Mouse (Mus musculus) retina, embryonic 14.5 days (tissue): ENCODE data around the gene Ubac2.
"Not testable (repeated sequence)": the region's sequence is repeated elsewhere in the genome, so short reads cannot be mapped to it uniquely, and the experiment has no call there.

Source experiments
- DNase-seq: peaks from one replicate; pipeline ENCODE4 v3.0.0-alpha.2; 2015; ENCODE audit warnings: low spot score

Ubac2 gene

DNA sequence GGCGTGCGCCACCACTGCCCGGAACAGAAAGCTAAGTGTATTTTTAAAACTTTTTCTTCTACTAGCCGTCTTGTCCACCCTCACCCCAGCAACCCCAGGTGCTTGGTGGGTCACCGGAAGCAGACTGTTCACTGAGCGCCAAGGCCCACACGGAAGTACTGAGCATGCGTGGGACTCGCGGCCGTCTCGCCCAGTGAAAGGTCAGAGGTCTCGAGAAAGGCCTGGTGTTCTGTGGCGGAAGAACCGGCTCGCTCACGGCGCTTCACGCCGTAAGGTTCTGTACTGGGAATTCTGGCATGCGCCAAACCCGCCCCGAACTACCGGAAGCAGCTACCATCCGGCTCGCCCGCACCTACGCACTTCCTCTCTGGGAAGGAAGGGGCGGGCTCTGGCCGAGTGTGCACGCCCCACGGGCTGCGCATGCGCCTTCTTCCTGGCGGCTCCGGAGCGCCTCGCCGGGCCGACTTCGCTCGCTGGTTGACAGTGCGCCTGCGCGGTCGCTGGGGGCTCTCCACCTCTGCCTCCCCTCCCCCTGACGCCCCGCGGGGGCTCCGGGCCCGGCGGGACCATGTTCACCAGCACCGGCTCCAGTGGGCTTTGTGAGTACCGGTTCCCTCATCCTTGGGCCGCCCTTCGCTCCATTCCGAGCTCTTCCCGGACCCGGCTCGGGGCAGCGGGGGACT lies at the start of gene Ubac2:
Gene Ubac2, plus strand, starts transcription at position 445 of the 683 bp plus-strand sequence.
- DNase-seq: peak; percentile 99

DNA sequence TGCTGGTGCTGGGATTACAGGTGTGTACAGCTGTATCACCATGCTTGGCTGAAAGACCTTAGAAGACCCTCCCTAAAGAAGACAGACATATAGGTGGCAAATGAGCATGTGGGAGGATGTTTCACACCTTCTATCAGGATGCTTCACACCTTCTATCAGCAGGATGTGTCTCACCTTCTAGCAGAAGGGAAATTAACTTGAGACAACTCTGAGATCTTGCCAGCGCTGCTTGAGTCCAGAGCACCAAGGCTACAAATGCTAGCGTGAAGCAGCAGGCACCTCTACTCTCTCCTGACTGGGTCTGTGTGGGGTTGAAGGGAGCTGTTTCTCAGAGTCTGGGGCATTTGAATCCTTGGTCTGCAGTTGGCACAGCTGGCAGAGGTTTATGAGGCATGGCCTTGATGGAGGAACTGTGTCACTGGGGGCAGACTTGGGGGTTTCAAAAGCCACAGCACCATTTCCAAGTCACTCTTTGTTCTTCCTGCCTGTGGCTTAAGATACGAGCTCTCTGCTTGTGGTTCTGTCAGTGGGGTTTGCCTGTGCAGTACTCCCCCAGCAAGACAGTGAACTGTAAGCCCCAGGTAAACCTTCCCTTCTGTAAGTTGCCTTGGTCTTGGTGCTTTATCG lies 48.5 kb upstream of the Ubac2 start:
- DNase-seq: no peak

DNA sequence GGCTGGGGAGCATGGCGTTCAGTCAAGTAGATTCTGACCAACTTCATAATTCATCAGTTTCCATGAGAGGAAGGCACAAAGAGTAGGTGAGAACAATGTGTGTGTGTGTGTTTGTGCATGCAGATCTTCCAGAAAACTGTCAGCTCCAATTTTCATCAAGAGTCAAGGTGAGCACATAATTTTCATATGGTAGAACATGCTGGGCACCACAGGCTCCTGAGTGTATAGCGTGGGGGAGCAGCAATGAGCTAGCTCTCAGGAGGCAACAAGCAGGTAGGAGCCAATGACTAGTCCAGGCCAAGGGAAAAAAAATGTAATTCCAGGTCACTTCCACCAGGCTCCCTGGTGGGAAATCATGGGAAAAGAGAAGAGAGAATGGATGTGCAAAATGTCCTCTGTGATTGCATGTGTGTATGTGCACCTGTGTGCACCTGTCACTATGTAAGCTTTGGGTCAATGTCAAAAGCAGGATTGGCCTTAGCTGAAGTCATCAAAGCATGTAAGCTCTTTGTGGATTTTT lies 45.4 kb upstream of the Ubac2 start:
- no peak for DNase-seq

DNA sequence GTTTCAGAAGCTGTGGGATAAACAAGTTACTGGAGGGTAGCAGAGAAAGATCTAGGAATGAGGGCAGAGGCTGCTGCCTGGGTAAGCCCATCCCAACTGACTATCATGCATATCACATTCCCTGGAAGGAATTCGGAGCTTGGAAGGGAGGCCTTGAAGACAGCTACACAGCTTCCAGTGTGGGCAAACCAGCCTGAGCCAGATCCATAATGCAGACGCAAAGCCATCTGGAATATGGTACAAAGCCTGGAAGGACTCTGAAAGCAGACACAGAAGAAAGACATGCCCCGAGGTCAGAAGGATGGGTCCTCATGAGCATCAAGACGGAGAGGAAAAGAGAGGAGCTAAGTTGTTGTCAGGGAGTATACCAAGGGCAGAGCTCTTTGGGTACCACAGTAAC lies 40.3 kb upstream of the Ubac2 start:
- no peak for DNase-seq

DNA sequence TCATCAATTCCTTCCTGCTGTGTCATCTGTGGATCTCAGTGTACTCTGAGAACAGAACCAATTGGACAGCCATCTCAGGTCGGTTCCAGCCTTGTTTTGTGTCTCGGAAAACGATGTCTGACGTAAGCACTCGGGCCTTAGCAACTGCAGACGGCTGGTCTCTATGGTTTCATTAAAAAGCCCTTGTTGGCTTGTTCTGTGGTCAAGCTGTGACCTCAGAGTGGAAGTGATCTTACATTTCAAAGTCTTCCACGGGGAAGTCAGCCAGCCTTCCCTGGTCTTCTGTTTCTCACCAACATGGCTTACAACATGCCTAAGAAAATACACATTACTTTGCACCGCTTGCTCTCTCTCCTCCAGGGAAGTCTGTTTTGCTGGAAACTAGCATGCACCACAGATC lies 38.2 kb upstream of the Ubac2 start:
- no peak for DNase-seq

DNA sequence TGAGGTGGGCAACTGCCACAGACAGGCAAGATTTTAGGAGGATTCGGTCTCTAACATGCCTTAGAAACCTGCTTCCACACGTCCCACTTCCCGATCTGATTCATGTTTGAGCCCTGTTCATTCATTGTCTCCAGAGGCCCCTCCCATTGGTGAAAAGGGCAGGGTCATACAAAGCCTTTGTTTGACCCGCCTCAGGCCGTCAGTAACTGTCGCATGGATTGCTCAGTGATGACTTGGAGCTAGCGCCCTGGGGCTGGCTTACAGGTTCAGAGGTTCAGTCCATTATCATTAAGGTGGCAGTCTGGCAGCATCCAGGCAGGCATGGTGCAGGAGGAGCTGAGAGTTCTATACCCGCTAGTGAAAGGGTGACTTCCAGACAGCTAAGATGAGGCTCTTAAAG lies 33.9 kb upstream of the Ubac2 start:
- DNase-seq: peak; percentile 36

DNA sequence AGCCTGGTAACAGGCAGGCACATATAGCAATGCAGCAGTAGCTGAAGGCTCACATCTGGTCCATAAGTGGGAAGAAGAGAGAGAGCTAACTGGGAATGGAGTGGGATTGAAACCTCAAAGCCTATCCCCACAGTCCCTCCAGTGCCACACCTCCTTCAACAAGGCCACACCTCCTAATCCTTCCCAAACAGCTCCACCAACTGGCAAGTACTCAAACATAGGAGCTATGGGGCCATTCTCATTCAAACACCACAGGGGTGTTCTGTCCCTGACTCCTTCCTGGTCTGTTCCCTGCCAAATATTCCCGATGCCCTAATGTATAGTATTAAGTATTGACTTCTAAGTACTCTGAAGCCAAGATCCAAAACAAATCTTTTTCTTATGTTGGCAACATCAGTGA lies 27.2 kb upstream of the Ubac2 start:
- DNase-seq: no peak

DNA sequence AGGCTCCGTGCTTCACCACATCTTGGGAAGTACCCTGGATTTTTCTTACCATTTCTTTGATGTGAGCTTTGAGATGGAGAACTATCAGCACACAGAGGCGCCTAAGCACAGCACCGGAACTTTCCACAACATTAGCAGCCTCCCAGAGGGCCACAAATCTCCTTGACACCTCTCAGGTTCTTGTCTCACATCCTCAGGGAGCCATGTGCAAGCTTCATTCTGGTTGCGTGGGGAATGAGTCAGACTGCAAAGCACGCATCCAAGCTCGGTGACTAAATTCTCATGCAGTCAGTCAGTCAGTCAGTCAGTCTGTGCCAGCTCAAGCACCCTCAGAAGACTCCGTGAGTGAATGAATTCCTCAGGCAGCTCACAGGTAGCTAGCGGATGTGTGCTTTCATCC lies 25.9 kb upstream of the Ubac2 start:
- no peak for DNase-seq

DNA sequence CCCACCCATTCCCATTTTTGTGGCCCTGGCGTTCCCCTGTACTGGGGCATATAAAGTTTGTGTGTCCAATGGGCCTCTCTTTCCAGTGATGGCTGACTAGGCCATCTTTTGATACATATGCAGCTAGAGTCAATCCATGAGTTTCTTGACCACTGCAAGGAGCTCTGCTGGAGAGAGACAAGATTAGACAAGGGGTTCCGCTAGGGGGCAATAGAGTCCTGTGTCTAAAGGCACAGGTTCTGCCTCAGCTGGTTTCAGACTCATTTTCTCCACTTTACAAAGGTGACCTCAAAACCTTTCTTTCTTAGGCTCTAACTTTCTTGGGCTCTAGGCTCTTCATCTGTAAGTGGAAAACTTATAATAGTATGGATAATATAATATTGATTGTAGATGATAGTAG lies 13.3 kb upstream of the Ubac2 start:
- DNase-seq: peak; percentile 90

DNA sequence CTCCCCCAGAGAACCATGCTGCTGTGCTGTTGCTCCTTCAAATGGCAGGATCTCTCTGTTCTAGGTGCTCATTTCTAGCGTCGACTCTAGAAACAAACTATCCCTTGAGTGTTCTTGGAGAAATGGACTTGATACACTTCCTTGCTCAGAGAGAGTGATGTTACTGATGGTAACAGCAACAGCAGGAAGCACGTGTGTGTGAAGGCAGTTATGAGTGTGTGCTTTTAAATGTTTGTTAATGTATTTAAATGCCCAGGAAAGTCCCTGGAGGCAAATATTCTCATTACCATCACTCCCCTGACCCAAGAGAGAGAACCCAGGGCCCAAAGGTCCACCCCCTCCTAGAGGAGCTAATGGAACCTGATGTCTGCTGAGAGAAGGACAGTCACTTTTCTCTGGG lies 11.8 kb upstream of the Ubac2 start:
- no peak for DNase-seq

DNA sequence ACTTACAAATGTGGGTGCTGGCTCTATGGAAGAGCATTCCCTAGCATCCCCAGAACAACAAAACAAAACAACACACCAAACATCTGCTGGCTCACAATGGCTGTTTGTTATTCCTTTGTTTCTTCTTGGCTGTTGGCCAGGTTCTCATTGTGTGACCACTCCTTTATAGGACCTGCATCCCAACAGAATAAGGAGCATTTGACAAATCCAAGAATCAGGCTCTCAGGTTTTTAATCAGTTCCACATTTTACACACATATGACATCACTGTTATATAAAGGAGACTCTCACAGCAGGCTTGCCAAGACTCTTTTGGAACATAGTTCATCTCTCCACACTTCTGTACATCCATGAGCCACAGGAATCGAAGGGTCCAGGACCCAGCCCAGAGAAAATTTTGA lies 9.3 kb upstream of the Ubac2 start:
- DNase-seq: no peak

DNA sequence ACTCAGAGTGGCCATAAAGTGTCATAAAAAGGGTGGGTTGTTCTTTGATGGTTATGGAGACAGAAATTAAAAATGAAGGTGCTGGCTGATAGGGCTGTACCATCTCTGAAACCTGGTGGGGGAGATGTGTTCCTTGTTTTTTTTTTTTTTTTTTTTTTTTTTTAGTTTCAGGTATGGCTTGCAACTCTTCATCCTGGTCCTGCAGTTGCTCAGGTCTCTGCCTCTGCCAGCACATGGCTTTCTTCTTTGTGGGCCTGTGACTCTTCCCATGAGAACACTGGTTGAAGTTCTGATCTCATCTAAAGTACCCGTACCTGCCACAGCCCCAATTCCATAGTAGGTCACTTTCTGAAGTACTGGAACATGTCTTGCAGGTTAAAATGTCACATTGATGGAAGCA lies 5.7 kb upstream of the Ubac2 start:
- no peak for DNase-seq

DNA sequence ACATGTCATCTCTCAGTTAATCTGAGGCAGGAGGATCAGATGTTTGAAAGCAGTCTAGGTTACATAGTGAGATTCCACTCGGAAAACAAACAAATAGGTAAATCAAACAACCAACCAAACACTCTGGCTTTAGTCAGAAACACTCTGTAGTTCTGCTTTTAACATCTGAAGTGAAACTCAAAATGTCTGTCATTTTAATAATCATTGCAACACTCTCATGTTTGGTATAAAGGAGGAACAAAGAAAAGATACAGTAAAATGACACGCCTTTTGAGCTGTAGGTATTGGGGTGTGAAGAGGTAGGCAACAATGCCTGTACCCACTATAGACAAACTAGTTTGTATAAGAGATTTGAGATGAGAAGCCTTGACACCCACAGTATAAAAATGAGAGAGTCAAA lies 5.2 kb upstream of the Ubac2 start:
- no peak for DNase-seq

DNA sequence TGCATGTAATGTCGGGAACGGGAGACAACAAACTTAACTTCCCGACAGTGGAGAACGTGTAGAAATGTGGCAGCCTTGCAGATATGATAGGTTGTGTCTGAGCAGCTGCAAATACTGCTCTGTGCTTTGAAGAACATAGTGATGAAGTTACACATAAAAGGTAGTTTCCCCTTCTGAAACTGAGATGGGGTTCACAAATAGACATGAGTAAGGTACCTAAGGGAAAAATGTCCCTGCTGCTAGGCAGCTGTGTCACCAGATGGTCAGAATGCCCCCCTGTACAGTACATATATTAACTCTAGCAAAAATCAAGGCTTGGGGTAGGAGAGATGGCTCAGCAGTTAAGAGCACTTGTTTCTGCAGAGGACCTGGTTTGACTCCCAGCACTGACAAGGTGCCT lies 4.8 kb upstream of the Ubac2 start:
- no peak for DNase-seq

DNA sequence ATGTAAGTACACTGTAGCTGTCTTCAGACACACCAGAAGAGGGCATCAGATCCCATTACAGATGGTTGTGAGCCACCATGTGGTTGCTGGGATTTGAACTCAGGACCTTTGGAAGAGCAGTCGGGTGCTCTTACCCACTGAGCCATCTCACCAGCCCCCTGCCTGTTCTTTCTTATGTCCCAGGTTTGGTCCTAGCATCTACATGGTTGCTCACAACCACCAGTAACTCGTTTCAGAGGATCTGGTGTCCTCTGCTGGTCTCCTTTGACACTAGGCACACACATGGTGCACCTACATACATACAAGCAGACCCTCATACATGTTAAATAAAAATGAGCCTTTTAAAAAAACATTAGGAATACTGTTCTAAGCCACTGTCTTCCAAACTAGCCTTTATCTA lies 2.2 kb upstream of the Ubac2 start:
- not testable (repeated sequence) for DNase-seq

DNA sequence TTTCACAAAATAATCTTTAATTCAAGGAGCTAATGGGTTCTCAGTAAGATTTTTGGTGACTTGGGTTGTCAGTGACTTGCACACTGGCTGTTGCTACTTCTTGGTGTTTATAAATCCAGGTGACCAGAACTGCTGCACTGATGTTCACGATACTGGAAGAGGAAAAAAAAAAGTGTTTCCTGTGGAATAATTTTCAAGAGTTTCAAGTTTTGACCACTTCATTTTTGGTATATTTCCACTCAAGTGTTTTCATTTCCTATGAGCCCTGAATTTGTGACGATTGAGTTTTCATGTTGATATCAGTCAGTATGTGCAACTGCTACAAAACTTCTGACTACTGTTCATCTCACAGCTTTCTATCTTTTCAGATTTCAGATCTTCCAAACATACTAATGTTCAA lies 1.6 kb upstream of the Ubac2 start:
- DNase-seq: no peak

DNA sequence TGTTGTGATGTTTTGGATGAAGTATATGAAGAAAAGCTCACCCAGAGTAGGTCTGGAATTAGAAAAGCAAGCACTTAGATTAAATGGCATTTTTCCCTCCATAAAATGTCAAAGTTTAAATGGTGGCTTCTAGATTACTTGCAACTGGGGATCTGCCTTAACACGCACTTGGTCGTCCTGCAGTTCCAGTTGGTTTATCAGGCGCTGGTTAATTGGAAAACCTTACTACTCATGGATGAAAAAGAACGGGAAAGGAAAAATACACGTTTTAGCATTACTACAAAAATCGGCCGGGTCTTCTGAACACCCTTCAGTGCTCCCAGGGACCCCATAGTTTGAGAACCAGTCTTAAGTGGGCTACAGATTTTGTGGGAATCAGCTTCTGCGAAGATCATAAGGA lies 780 bp upstream of the Ubac2 start:
- DNase-seq: no peak

DNA sequence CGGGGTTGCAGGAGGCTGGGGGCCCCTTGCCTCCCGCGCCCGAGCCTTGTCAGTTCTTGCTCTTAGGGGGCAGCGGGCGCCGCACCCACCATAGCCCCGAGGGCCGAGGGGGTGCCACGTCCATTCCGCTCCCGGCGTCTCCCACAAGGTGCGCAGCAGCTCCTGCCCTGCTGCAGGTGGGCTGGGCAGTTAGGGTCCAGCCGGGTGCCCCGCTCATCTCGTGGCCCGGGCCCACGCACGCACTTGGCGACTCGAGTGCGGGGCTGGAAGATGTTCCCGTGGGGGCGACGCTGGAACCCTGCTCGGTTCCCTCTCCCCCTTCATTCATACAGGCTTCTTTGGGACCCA lies 413 bp downstream of the Ubac2 start:
- no peak for DNase-seq

DNA sequence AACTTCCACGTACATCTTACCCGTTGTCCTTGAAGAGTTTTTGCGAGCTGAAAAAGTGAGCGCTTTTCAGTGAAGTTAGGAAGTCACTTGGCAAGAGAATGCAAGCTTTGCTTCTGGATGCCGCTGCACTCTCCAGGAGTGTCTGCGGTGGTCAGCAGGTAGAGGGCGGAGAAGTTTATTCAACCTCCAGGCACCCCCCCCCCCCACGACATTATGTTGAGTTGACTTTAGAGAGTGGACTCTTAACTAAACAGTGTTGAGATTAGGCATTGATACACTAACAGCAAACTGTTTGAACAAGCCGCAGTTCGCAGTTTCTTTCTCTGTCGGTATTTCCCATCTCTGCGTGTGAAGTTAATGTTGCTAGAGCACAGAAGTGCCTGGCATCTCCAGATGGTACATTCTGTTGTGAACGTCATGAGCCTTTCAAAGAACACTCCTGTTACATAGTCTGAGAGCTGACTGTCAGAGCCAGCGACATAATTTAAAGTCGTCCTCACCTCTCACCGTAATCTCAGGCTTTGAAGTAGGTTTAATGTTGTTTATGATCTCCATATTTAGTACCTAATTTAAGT lies 933 bp downstream of the Ubac2 start:
- peak; percentile 5 for DNase-seq

DNA sequence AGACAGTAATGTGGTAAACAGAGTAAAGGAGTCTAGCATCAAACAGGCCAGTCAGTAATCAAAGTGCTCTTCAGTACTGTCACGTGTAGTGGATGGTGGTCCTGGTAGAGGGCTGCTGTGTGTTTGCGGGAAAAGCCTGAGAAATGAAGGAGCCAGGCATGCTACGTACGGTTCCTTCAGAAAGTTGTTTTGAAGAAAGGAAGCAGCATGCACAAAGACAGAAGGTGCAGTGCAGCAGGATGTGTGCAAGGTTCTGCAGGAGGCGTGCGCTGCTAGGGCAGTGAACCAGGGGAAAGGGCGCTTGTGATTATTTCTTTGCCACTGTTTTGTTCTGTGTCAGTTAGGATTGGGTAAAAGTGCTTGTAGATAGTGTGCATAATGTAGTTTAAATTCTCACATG lies 2.8 kb downstream of the Ubac2 start:
- no peak for DNase-seq

DNA sequence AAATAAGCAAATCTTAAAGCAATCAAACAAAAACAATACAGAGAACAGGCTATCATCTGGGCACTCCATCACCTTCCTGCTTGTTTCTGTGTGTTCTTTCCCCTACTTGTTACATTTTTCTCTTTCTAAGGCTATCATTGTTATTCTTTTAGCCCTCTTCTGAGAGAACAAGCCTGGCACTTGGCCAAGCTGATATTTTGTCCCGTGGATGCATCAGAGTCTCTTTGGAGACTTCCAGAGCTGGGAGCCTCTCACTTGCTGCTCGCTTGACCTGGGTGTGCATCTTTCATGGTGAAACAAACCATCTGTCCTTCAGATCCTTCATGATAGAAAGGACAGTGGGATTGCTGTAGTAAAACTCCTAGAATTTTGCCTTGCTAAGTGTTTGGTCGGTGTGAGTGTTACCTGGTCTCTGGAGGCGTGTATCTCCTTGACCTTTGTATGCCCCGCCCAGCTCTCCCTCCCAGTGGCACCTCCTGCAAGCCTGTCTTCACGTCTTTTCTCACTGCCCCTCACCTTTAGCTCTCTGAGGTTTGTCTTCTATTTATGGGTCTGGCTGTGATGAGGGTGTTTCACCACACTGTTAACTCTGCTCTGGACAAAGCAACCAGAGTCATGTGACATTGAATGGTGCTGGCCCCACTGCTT lies 5.9 kb downstream of the Ubac2 start:
- DNase-seq: no peak

DNA sequence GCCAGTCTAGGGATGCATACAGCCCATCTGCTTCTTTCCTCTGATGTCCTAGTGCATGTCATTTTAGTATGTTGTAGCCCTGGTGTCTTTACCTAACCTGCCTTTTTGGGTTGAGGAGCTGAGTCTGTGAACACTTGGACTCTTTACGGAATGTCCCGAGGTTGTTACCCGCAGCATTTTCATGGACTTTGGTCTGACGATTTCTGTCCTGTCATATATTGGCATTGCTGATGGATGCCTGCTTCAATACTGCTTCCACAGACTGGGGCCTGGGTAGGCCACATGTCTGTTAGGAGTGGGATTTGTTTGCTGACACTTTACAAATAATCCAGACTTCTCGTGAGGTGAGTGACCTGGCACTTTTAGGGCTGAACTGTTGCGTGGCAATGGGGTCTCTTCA lies 15.3 kb downstream of the Ubac2 start:
- no peak for DNase-seq

DNA sequence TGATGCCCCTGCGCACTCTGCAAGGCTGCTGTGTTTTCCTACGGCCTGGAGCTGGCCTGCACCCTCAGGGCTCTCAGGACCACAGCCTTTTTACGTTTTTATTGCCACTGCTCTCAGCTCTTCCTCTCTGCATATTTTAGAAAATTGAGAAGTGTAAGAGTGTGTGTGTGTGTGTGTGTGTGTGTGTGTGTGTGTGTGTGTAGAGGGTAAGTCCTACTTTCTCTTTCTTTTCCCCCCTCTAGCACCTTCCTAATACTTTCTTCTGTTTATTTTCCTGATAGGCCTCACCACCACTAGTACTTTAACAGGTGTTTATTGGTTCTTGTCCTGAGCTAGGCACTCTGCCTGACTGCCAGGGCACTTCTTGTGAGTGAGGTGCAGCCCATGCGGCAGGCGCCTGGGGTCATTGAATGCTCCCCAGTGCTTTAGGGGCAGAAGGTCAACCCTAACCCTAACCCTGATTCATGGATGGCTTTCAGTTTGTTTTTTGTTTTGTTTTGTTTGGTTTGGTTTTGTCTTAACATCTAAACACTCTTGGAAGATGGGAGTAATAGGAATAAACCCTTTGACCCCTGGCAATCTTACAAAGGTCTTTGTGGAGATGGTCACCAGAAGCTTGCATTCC lies 16.2 kb downstream of the Ubac2 start:
- no peak for DNase-seq
